Mouse (Mus musculus): ENCODE measurements around the gene L3hypdh.

DNA sequence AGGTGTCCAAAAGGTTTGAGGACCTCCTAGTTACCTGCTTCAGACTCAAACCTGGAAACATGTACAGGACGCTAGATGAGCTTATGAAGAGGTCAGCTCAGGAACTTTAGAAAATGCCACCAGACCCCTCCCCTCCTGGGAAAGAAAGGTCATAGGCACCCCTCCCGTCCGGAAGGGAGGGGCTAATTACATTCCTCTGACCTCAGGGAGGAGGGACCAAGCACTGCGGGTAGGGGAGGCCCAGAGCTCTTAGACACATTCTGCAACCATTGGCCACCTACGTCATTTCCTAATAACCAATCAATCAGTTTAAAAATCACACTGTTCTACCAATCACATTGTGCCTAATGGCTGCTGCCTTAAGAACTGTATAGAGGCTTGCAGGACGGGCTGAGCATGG lies 32.7 kb downstream of the L3hypdh start:
- no peak for TF ChIP-seq CTCF (IDR thresholded peaks at IDR 0.05; ENCODE audit: extremely low read depth, insufficient read depth, low read length)
- TF ChIP-seq POLR2A (IDR thresholded peaks at IDR 0.05; ENCODE audit: extremely low read depth, insufficient read depth, low read length): no peak
